Mouse (Mus musculus) ES-CJ7 (cell line): ENCODE results near the gene Gse1.
A peak's percentile ranks its signal among the peaks of the same experiment; 100 is the strongest.

Source experiments
- DNase-seq: peaks from one replicate; pipeline ENCODE4 v3.0.0; 2011; ENCODE audit warnings: low read depth, low spot score

Gene Gse1

GRCm38 (mm10) chr8:120550937-120551676, 322.9 kb downstream of the Gse1 start:
- no peak for DNase-seq

GRCm38 (mm10) chr8:120551677-120551980, 323.4 kb downstream of the Gse1 start:
- no peak for DNase-seq

- DNase-seq: no peak
Measured at GRCm38 (mm10) chr8:120552509-120552908, 324.3 kb downstream of the Gse1 start.

- DNase-seq: peak; percentile 33
Measured at GRCm38 (mm10) chr8:120553441-120554123, 325.3 kb downstream of the Gse1 start.

- DNase-seq: no peak
Measured at GRCm38 (mm10) chr8:120554466-120555039, 326.3 kb downstream of the Gse1 start.

GRCm38 (mm10) chr8:120556198-120556892, 328.1 kb downstream of the Gse1 start:
- DNase-seq: no peak

- no peak for DNase-seq
Measured at GRCm38 (mm10) chr8:120557170-120557965, 329.1 kb downstream of the Gse1 start.

GRCm38 (mm10) chr8:120558162-120558561, 329.9 kb downstream of the Gse1 start:
- DNase-seq: no peak

GRCm38 (mm10) chr8:120559654-120560053, 331.4 kb downstream of the Gse1 start:
- no peak for DNase-seq

- DNase-seq: no peak
Measured at GRCm38 (mm10) chr8:120560535-120560934, 332.3 kb downstream of the Gse1 start.

GRCm38 (mm10) chr8:120561539-120562435, 333.5 kb downstream of the Gse1 start:
- peak; percentile 64 for DNase-seq

- DNase-seq: no peak
Measured at GRCm38 (mm10) chr8:120562680-120563347, 334.6 kb downstream of the Gse1 start.

GRCm38 (mm10) chr8:120563348-120563724, 335.1 kb downstream of the Gse1 start:
- DNase-seq: no peak

- DNase-seq: peak; percentile 61
Measured at GRCm38 (mm10) chr8:120563851-120564837, 335.9 kb downstream of the Gse1 start.

GRCm38 (mm10) chr8:120565151-120565711, 337.0 kb downstream of the Gse1 start:
- no peak for DNase-seq

- no peak for DNase-seq
Measured at GRCm38 (mm10) chr8:120566681-120567080, 338.4 kb downstream of the Gse1 start.

- DNase-seq: no peak
Measured at GRCm38 (mm10) chr8:120567731-120568130, 339.5 kb downstream of the Gse1 start.

- no peak for DNase-seq
Measured at GRCm38 (mm10) chr8:120568164-120568798, 340.0 kb downstream of the Gse1 start.
